Mouse (Mus musculus): ENCODE measurements around the gene Magee2. TPM values are rescaled to one million over a fixed set of nuclear protein-coding genes. Genes with fewer than 3 reads are reported as not detected.

Magee2 gene
- 1.1 TPM for polyA plus RNA-seq (2014; fragmentation: Illumina TruSeq; extraction: RNeasy Lipid Tissue Mini Kit (QIAGEN cat#74804))

DNA sequence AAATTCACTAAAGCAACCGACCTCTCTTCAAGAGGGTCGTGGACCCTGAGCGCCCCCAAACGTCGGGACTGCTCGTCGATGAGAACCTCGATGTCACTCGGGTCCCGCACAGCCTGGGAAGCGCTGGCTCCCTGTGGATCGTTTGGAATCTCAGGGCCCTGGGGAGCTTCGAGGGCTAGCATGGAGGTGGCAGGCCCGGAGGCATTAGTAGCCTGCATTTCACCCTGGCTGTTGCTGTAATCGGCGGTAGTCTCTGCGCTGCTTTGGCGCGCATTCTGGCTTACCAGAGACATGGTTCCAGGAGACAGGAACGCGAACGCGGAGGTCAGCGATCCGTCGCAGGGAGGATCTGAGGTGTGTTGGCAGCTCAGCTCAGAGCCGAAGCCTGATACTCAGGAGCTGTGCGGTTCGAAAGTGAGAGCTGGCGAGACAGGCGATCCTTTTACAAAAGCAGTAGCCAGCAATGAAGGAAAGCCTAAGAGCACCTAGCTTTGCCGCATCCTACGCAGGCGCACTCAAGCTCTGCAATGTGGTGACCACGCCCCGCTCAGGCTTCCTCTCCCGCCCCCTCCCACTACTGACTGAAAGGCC lies at the start of gene Magee2:
Magee2 (minus strand) TSS at position 517 of the 591 bp plus-strand sequence.

Other genes with a start within 250 kb of the Magee2 start
- gene Zdhhc15, start 186.2 kb downstream of the Magee2 start, polyA plus RNA-seq (2014; fragmentation: Illumina TruSeq; extraction: RNeasy Lipid Tissue Mini Kit (QIAGEN cat#74804)) = 12.9 TPM
- 73.5 TPM for gene Pbdc1, start 222.5 kb upstream of the Magee2 start, polyA plus RNA-seq (2014; fragmentation: Illumina TruSeq; extraction: RNeasy Lipid Tissue Mini Kit (QIAGEN cat#74804))